In genomic region chr3:85636716-85637447, GRCm38 (mm10) we compare ENCODE assay signal across 18 mouse cellular contexts.
DNase-seq lines count a peak whose midpoint lies in the region; ATAC-seq and TF ChIP-seq lines count a peak whose summit lies in the region.
"Had no signal": no experiment of that assay in that cellular context is flagged by ENCODE, and none has a peak within 500 bp of the region (broad histone marks: within the 10 kb centered on the region; RNA-seq: fewer than 3 reads in every experiment).

No protein-coding gene starts in this region.

- no peak for ATAC-seq in midbrain, embryonic 16.5 days
- no peak for ATAC-seq in midbrain, embryonic 11.5 days (ENCODE audit: low FRiP score)
- peak; percentile 39; the same call in 1 of the 2 replicates for ATAC-seq in heart, embryonic 12.5 days (ENCODE audit: insufficient number of reproducible peaks, low FRiP score)
- ATAC-seq in megakaryocyte progenitor cell, adult 5-6 weeks (replicated peaks; ENCODE audit: poor library complexity): no peak
- ATAC-seq: forebrain, embryonic 15.5 days had no signal

- DNase-seq in midbrain, embryonic 11.5 days (ENCODE audit: low spot score, missing footprints): no peak
- peak; percentile 80 for DNase-seq in telencephalon, adult 2 months (ENCODE audit: low read depth, low spot score)
- no peak for DNase-seq in cerebellum, postnatal 4 days (ENCODE audit: low spot score in 2 of 2)
- DNase-seq: cerebellum, adult 11 months; cerebellum, postnatal 14 days; kidney, adult 9 months; kidney, postnatal 36 days; layer of hippocampus, postnatal 36 days; left cerebral cortex, postnatal 4 days; lung, adult 2 months; lung, postnatal 4 days; thymus, adult 18-20 months had no signal

- 94% methylated on average over 5 of the region's 5 CpGs for WGBS in midbrain, embryonic 16.5 days
- 93% methylated on average over 5 of the region's 5 CpGs for WGBS in midbrain, embryonic 11.5 days
- 61% methylated on average over 5 of the region's 5 CpGs for WGBS in heart, embryonic 12.5 days

- no peak overlapping the region for H3K4me2 ChIP-seq in midbrain, embryonic 16.5 days (ENCODE audit: low read length)
- no peak overlapping the region for H3K4me2 ChIP-seq in midbrain, embryonic 11.5 days
- H3K4me2 ChIP-seq in heart, embryonic 12.5 days: peak overlapping the region; percentile 29; the same call in 1 of the 2 replicates
- H3K4me2 ChIP-seq: forebrain, embryonic 15.5 days; midbrain, embryonic 12.5 days had no signal

- H3K4me3 ChIP-seq in midbrain, embryonic 16.5 days (ENCODE audit: low read depth, low read length): no peak overlapping the region
- H3K4me3 ChIP-seq in midbrain, embryonic 11.5 days (ENCODE audit: low read depth, low read length): no peak overlapping the region
- no peak overlapping the region for H3K4me3 ChIP-seq in embryonic fibroblast, embryonic 13.5 days (ENCODE audit: insufficient read depth, low read length)
- no peak overlapping the region for H3K4me3 ChIP-seq in heart, embryonic 12.5 days
- H3K4me3 ChIP-seq: forebrain, embryonic 15.5 days; midbrain, embryonic 12.5 days had no signal

- H3K36me3 ChIP-seq in midbrain, embryonic 16.5 days (ENCODE audit: control insufficient read depth, insufficient read depth, low read length): no peaks in the 10 kb centered on the region; the same call in 1 of the 2 replicates
- H3K36me3 ChIP-seq in midbrain, embryonic 11.5 days (ENCODE audit: control insufficient read depth, insufficient read depth, low read length): no peaks in the 10 kb centered on the region
- no peaks in the 10 kb centered on the region for H3K36me3 ChIP-seq in heart, embryonic 12.5 days
- H3K36me3 ChIP-seq: forebrain, embryonic 15.5 days had no signal

- no peak overlapping the region for H3K9ac ChIP-seq in midbrain, embryonic 16.5 days (ENCODE audit: low read depth, low read length)
- no peak overlapping the region for H3K9ac ChIP-seq in midbrain, embryonic 11.5 days (ENCODE audit: low read length)
- peak overlapping the region; percentile 50; the same call in 1 of the 2 replicates for H3K9ac ChIP-seq in heart, embryonic 12.5 days
- H3K9ac ChIP-seq: forebrain, embryonic 15.5 days; midbrain, embryonic 12.5 days had no signal

- no peak for TF ChIP-seq CTCF in embryonic fibroblast, embryonic 13.5 days (IDR thresholded peaks at IDR 0.05; ENCODE audit: borderline replicate concordance, insufficient read depth, low read length)

- H3K27me3 ChIP-seq in midbrain, embryonic 16.5 days (ENCODE audit: control insufficient read depth, insufficient read depth, low read depth, low read length): no peaks in the 10 kb centered on the region
- no peaks in the 10 kb centered on the region for H3K27me3 ChIP-seq in midbrain, embryonic 11.5 days (ENCODE audit: control insufficient read depth, insufficient read depth, low read length)
- H3K27me3 ChIP-seq in heart, embryonic 12.5 days (replicated peaks): no peaks in the 10 kb centered on the region
- H3K27me3 ChIP-seq: forebrain, embryonic 15.5 days; midbrain, embryonic 12.5 days had no signal

- no peak for TF ChIP-seq POLR2A in embryonic fibroblast, embryonic 13.5 days (IDR thresholded peaks at IDR 0.05; ENCODE audit: low read depth, low read length)

- H3K9me3 ChIP-seq in midbrain, embryonic 16.5 days (replicated peaks; ENCODE audit: control insufficient read depth, low read length, poor library complexity, severe bottlenecking): no peaks in the 10 kb centered on the region
- H3K9me3 ChIP-seq in midbrain, embryonic 11.5 days (ENCODE audit: control insufficient read depth, low read length): no peaks in the 10 kb centered on the region
- H3K9me3 ChIP-seq in heart, embryonic 12.5 days (replicated peaks): no peaks in the 10 kb centered on the region
- H3K9me3 ChIP-seq: forebrain, embryonic 15.5 days; midbrain, embryonic 12.5 days had no signal

- H3K4me1 ChIP-seq in midbrain, embryonic 16.5 days (ENCODE audit: control insufficient read depth, insufficient read depth, low read length): no peaks in the 10 kb centered on the region
- no peaks in the 10 kb centered on the region for H3K4me1 ChIP-seq in midbrain, embryonic 11.5 days (ENCODE audit: control insufficient read depth, insufficient read depth, low read length)
- H3K4me1 ChIP-seq in embryonic fibroblast, embryonic 13.5 days (ENCODE audit: control insufficient read depth, insufficient read depth, low read length): peaks cover 28% of the 10 kb centered on the region
- H3K4me1 ChIP-seq in heart, embryonic 12.5 days (replicated peaks): peaks cover 26% of the 10 kb centered on the region
- H3K4me1 ChIP-seq: midbrain, embryonic 12.5 days had no signal

- peak overlapping the region; percentile 14; the same call in 1 of the 2 replicates for H3K27ac ChIP-seq in midbrain, embryonic 16.5 days (ENCODE audit: low read length)
- H3K27ac ChIP-seq in midbrain, embryonic 11.5 days (ENCODE audit: low read depth, low read length): no peak overlapping the region
- peak overlapping the region; percentile 73 for H3K27ac ChIP-seq in embryonic fibroblast, embryonic 13.5 days (ENCODE audit: insufficient read depth, low read length)
- H3K27ac ChIP-seq in heart, embryonic 12.5 days (ENCODE audit: poor library complexity, severe bottlenecking): peak overlapping the region; percentile 97
- H3K27ac ChIP-seq: forebrain, embryonic 15.5 days; midbrain, embryonic 12.5 days had no signal
